Mouse (Mus musculus): Measurements from ENCODE around the gene Arl10. TPM values are rescaled to one million over a fixed set of nuclear protein-coding genes. Genes with fewer than 3 reads are reported as not detected.

Gene Arl10
- polyA plus RNA-seq, 2 experiments, result 22.1 to 33.4 TPM

DNA sequence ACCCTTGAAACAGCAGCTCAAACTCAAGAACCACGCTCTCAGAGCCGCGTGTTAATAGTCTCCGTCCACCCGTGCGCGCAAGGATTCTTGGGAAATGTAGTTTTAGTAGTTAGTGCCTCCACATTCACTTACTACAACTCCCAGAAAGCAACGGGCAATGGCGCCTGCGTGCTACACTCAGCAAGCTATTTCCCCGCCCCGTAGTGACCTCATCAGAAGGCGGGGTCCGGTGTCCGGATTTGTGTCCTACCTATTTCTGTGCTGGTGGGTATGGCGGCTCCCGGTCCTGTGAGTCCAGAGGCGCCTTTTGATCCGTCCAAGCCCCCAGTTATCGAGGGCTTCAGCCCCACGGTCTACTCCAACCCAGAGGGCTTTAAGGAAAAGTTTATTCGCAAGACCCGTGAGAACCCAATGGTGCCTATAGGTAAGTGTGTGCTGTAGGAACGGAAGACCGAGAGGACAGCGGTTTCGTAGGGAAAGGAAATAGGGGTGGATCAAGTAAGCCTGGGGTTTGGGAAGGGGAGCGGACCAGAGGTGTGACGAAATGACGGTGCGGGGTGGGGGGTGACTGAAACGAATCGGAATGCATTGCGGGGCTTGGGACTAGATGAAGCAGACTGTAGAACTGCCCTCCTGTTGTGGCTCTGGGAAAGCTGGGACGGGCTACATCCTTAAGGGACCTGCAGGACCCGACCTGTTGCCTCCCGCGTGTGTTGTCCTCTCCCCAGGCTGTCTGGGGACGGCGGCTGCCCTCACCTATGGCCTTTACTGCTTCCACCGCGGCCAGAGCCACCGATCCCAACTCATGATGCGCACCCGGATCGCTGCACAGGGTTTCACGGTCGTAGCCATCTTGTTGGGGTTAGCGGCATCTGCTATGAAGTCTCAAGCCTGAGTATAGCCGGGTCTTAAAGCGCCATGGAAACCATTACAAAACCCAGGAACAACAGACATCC, 15.5 kb downstream of the Arl10 start, which contains the start of the genes Nop16 and Higd2a:
Gene Nop16 (minus strand): TSS at position 95 of the 956 bp plus-strand sequence.
Gene Higd2a (plus strand): TSS at position 212 of the 956 bp plus-strand sequence.
- Histone ChIP-seq H3K27me3 (ENCODE audit: control insufficient read depth, insufficient read depth, low read length) (no peaks in the 10 kb centered on the region), H3K4me2 (replicated peaks; ENCODE audit: low read depth, low read length, severe bottlenecking) (peak within 1 kb of the TSS; percentile 78), H3K4me3 (replicated peaks; ENCODE audit: low read length) (peak within 1 kb of the TSS; percentile 80), H3K4me1 (ENCODE audit: control insufficient read depth, insufficient read depth, low read length) (peaks cover 14% of the 10 kb centered on the region), H3K36me3 (ENCODE audit: control insufficient read depth, insufficient read depth, low read length) (peaks cover 37% of the 10 kb centered on the region), H3K9me3 (ENCODE audit: control insufficient read depth, low read length) (no peaks in the 10 kb centered on the region), H3K9ac (ENCODE audit: low read depth, low read length, severe bottlenecking) (peak within 1 kb of the TSS; percentile 85), H3K27ac (replicated peaks; ENCODE audit: low read depth, low read length) (peak within 1 kb of the TSS; percentile 91)
- ATAC-seq (ENCODE audit: low FRiP score, low read depth), result peak; percentile 98
- under 1% methylated on average over 51 of the region's 51 CpGs for WGBS
- TF ChIP-seq POLR2A (IDR thresholded peaks at IDR 0.05; ENCODE audit: borderline replicate concordance, extremely low read depth, insufficient read depth, insufficient read length), result peak; percentile 34; the same call in 1 of the 2 replicates
- DNase-seq (ENCODE audit: low spot score), result peak; percentile 99

DNA sequence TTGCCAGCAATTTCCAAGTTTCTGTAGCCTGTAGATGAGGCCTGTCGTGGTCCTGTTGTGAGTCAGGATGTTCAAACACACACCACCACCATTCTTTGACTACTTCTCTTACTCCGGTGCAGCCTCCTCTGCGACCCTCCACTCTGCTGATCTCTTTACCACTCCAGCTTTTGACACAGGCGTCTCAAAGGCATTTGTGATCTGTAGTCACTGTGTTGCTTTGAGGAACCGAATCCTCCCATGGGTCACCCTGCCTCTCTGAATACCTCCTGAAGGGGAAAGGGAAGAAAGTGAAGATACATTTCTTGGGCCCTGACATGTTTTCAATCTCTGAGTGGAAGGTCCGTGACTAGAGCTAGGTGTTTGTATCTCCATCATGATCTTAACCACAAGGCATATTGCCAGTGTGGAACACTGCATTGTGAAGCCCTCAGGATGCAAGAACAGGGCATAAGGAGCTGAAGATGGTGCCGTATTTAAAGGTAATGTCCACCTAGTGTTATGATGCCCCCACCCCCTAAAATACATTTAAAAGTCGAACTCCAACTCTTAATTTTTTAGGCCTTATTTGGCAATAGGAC, 17.1 kb downstream of the Arl10 start:
- Histone ChIP-seq H3K27ac (replicated peaks; ENCODE audit: low read depth, low read length) (no peak overlapping the region), H3K4me3 (replicated peaks; ENCODE audit: low read length) (peak overlapping the region; percentile 80; the same call in 1 of the 2 replicates), H3K27me3 (ENCODE audit: control insufficient read depth, insufficient read depth, low read length) (no peaks in the 10 kb centered on the region), H3K9me3 (ENCODE audit: control insufficient read depth, low read length) (no peaks in the 10 kb centered on the region), H3K4me1 (ENCODE audit: control insufficient read depth, insufficient read depth, low read length) (peaks cover 14% of the 10 kb centered on the region), H3K36me3 (ENCODE audit: control insufficient read depth, insufficient read depth, low read length) (peaks cover 29% of the 10 kb centered on the region), H3K9ac (ENCODE audit: low read depth, low read length, severe bottlenecking) (no peak overlapping the region), H3K4me2 (replicated peaks; ENCODE audit: low read depth, low read length, severe bottlenecking) (no peak overlapping the region)
- 91% methylated on average over 8 of the region's 8 CpGs for WGBS
- DNase-seq (ENCODE audit: low spot score) (no peak), ATAC-seq (ENCODE audit: low FRiP score, low read depth) (no peak)
- no peak for TF ChIP-seq POLR2A (IDR thresholded peaks at IDR 0.05; ENCODE audit: borderline replicate concordance, extremely low read depth, insufficient read depth, insufficient read length)

DNA sequence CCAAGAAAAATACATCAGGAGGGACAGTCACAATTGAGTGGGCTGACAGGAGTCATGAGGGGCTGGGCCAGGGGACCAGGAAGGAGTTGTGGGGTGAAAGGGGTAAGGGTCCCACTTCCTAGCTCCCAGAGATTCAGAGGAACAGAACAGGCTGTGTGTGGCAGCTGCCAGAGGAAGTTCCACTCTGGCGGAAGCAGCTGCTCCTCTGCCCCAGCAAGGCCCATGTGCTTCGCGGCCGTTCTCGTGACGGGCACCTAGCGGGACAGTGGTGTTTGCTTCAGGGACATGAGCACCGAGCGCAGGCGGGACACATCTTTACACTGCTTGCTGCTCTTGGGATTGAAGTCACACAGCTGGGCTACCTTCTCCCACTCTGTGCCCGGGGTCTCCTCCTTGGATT, 18.8 kb downstream of the Arl10 start:
- no peak for TF ChIP-seq POLR2A (IDR thresholded peaks at IDR 0.05; ENCODE audit: borderline replicate concordance, extremely low read depth, insufficient read depth, insufficient read length)
- Histone ChIP-seq H3K4me2 (replicated peaks; ENCODE audit: low read depth, low read length, severe bottlenecking) (no peak overlapping the region), H3K36me3 (ENCODE audit: control insufficient read depth, insufficient read depth, low read length) (peaks cover 13% of the 10 kb centered on the region), H3K9me3 (ENCODE audit: control insufficient read depth, low read length) (no peaks in the 10 kb centered on the region), H3K9ac (ENCODE audit: low read depth, low read length, severe bottlenecking) (no peak overlapping the region), H3K4me1 (ENCODE audit: control insufficient read depth, insufficient read depth, low read length) (peaks cover 14% of the 10 kb centered on the region), H3K27ac (replicated peaks; ENCODE audit: low read depth, low read length) (no peak overlapping the region), H3K4me3 (replicated peaks; ENCODE audit: low read length) (no peak overlapping the region), H3K27me3 (ENCODE audit: control insufficient read depth, insufficient read depth, low read length) (no peaks in the 10 kb centered on the region)
- WGBS, result 90% methylated on average over 9 of the region's 11 CpGs
- ATAC-seq (ENCODE audit: low FRiP score, low read depth) (no peak), DNase-seq (ENCODE audit: low spot score) (no peak)

DNA sequence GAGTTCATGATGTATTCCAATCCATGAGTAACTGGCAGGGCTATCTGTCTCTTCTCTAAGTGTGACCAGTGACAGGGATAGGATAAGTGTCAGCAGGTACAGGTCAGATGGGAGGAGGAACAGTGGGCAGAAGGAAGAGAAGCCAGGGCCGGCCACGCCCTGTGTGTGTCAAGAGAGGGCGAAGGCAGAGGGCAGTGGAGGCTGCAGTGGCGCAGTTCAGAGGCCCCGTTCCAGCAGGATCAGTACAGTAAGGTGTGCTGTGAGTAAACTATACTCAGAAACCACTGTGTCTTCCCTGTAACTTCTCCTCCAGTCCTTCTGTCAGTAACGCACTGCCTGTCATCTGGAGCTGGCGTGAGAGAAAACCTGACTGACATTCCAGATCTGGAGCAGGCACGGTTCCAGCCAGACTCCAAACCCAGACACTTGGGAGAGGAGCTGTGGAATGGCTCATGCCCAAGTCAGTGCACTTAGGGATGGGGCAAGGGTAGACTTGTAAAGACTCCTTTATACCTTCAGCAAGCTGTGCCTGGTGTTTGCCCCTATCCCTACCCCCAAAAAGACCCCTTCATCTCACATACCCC, 21.4 kb downstream of the Arl10 start:
- TF ChIP-seq POLR2A (IDR thresholded peaks at IDR 0.05; ENCODE audit: borderline replicate concordance, extremely low read depth, insufficient read depth, insufficient read length), result no peak
- 0 out of 2 replicates have a peak, but pooled peaks cover 6% of the 10 kb centered on the region for H3K4me1 ChIP-seq (ENCODE audit: control insufficient read depth, insufficient read depth, low read length)
- DNase-seq (ENCODE audit: low spot score), result no peak
- H3K27ac ChIP-seq (replicated peaks; ENCODE audit: low read depth, low read length), result no peak overlapping the region
- no peaks in the 10 kb centered on the region for H3K27me3 ChIP-seq (ENCODE audit: control insufficient read depth, insufficient read depth, low read length)
- H3K4me2 ChIP-seq (replicated peaks; ENCODE audit: low read depth, low read length, severe bottlenecking), result no peak overlapping the region
- H3K4me3 ChIP-seq (replicated peaks; ENCODE audit: low read length), result no peak overlapping the region
- H3K36me3 ChIP-seq (ENCODE audit: control insufficient read depth, insufficient read depth, low read length), result peaks cover 13% of the 10 kb centered on the region
- no peak for ATAC-seq (ENCODE audit: low FRiP score, low read depth)
- WGBS, result 79% methylated on average over 8 of the region's 8 CpGs
- no peaks in the 10 kb centered on the region for H3K9me3 ChIP-seq (ENCODE audit: control insufficient read depth, low read length)
- no peak overlapping the region for H3K9ac ChIP-seq (ENCODE audit: low read depth, low read length, severe bottlenecking)

DNA sequence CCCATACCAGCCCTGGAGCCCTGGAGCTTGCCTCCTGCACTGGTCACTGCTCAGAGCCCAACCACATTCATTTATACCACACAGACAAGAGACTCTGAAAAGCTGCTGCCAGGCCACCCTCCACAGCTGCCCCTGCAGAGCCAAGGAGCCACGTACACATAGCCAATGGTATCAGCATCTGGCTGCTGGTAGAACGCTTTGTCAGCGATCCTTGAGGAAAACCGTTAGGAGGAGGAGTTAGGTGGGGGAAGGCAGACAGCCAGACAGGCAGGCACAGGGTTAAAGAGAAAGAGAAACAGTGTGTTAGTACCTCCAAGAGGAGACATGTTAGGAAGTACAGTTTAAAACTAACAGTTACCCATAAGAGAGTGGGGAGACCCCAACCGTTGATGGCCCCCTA, 22.1 kb downstream of the Arl10 start:
- Histone ChIP-seq H3K4me1 (ENCODE audit: control insufficient read depth, insufficient read depth, low read length) (no peaks in the 10 kb centered on the region), H3K4me3 (replicated peaks; ENCODE audit: low read length) (no peak overlapping the region), H3K4me2 (replicated peaks; ENCODE audit: low read depth, low read length, severe bottlenecking) (no peak overlapping the region), H3K36me3 (ENCODE audit: control insufficient read depth, insufficient read depth, low read length) (peaks cover 13% of the 10 kb centered on the region), H3K27ac (replicated peaks; ENCODE audit: low read depth, low read length) (no peak overlapping the region), H3K9ac (ENCODE audit: low read depth, low read length, severe bottlenecking) (no peak overlapping the region), H3K27me3 (ENCODE audit: control insufficient read depth, insufficient read depth, low read length) (no peaks in the 10 kb centered on the region), H3K9me3 (ENCODE audit: control insufficient read depth, low read length) (no peaks in the 10 kb centered on the region)
- WGBS, result 62% methylated on average over 5 of the region's 5 CpGs
- no peak for DNase-seq (ENCODE audit: low spot score)
- TF ChIP-seq POLR2A (IDR thresholded peaks at IDR 0.05; ENCODE audit: borderline replicate concordance, extremely low read depth, insufficient read depth, insufficient read length), result no peak
- ATAC-seq (ENCODE audit: low FRiP score, low read depth), result no peak
